Mouse (Mus musculus) lung, postnatal 0 days (tissue): ENCODE measurements around the gene Eif2ak1. TPM values are rescaled to one million over a fixed set of nuclear protein-coding genes. Genes with fewer than 3 reads are reported as not detected.

ENCODE experiments used
- ATAC-seq: fragments of 200-750 bp; cut with Nextera tagmentation; 2 replicates; pipeline ENCODE4 v1.8.0; 2017; ENCODE audit warnings: moderate library complexity
- DNase-seq: peaks from one replicate; pipeline ENCODE4 v3.0.0-alpha.2; 2016; ENCODE audit warnings: low spot score
- H3K27ac ChIP-seq: fragments of 300-500 bp; sonication (generic); 2 replicates; pipeline ENCODE4 v1.5.1; 2014; ENCODE audit warnings: antibody characterized with exemption, mild to moderate bottlenecking, low read length, mixed read lengths
- H3K27me3 ChIP-seq: fragments of 300-500 bp; sonication (generic); replicated peaks from 2 replicates; pipeline ENCODE4 v1.6.1; 2014; ENCODE audit warnings: low read length, mixed read lengths; ENCODE audit not compliant: insufficient read depth
- H3K36me3 ChIP-seq: fragments of 300-500 bp; sonication (generic); 2 replicates; pipeline ENCODE4 v1.6.1; 2014; ENCODE audit warnings: low read length, mixed read lengths; ENCODE audit not compliant: insufficient read depth
- H3K4me1 ChIP-seq: fragments of 300-500 bp; sonication (generic); 2 replicates; pipeline ENCODE4 v1.6.1; 2014; ENCODE audit warnings: antibody characterized with exemption, low read depth, low read length, mixed read lengths; ENCODE audit not compliant: insufficient read depth
- H3K4me2 ChIP-seq: fragments of 300-500 bp; sonication (generic); replicated peaks from 2 replicates; pipeline ENCODE4 v1.6.1; 2014; ENCODE audit warnings: low read depth, mild to moderate bottlenecking, low read length, moderate library complexity, mixed read lengths
- H3K4me3 ChIP-seq: fragments of 300-500 bp; sonication (generic); 2 replicates; pipeline ENCODE4 v1.5.1; 2014; ENCODE audit warnings: low read depth, low read length
- H3K9ac ChIP-seq: fragments of 300-500 bp; sonication (generic); replicated peaks from 2 replicates; pipeline ENCODE4 v1.6.1; 2014; ENCODE audit warnings: low read depth, mild to moderate bottlenecking
- H3K9me3 ChIP-seq: fragments of 300-500 bp; sonication (generic); 2 replicates; pipeline ENCODE4 v1.6.1; 2016; ENCODE audit warnings: low read length, mixed read lengths
- CTCF ChIP-seq: IDR thresholded peaks from 2 replicates; pipeline ENCODE4 v1.5.1; 2016; ENCODE audit warnings: antibody characterized with exemption, mild to moderate bottlenecking
- EP300 ChIP-seq: IDR thresholded peaks from 2 replicates; pipeline ENCODE4 v1.6.1; 2016; ENCODE audit warnings: antibody characterized with exemption, mild to moderate bottlenecking, control low read depth
- WGBS: fragments of 180-500 bp; shearing (Covaris S2); extraction: QIAGEN DNeasy Blood & Tissue Kit; methylation state at CpG from one replicate; pipeline ENCODE4 v1.1.7; 2014; 5-methylcytosine and 5-hydroxymethylcytosine counted together
- polyA plus RNA-seq: library from polyadenylated mRNA; unstranded; fragments of >200 nt; fragmentation: Nextera tagmentation; extraction: Ambion mirVana; gene quantifications from 2 replicates; pipeline ENCODE4 v1.2.1, GENCODE M21; 2015

Eif2ak1 gene
- polyA plus RNA-seq, 1 experiment from 2014 or later: 24.4 TPM

- WGBS: 3% methylated on average over 9 of the region's 9 CpGs
- H3K4me1 ChIP-seq: peaks cover 11% of the 10 kb centered on the region; the same call in 1 of the 2 replicates
- no peaks in the 10 kb centered on the region for H3K27me3 ChIP-seq
- H3K9ac ChIP-seq: peak overlapping the region; percentile 64
- 0 out of 2 replicates have a peak, but pooled peaks cover under 1% of the 10 kb centered on the region for H3K36me3 ChIP-seq
- peak overlapping the region; percentile 91 for H3K27ac ChIP-seq
- H3K4me2 ChIP-seq: peak overlapping the region; percentile 82
- no peaks in the 10 kb centered on the region for H3K9me3 ChIP-seq
- DNase-seq: peak; percentile 22
- peak overlapping the region; percentile 69 for H3K4me3 ChIP-seq
- no peak for TF ChIP-seq CTCF
- TF ChIP-seq EP300: no peak
- ATAC-seq: no peak
Observed at GRCm38 (mm10) chr5:143908926-143909325, 91.3 kb downstream of the Eif2ak1 start.

- Histone ChIP-seq H3K36me3 (no peaks in the 10 kb centered on the region), H3K4me2 (peak within 1 kb of the TSS; percentile 82), H3K9ac (peak within 1 kb of the TSS; percentile 68), H3K9me3 (no peaks in the 10 kb centered on the region), H3K27ac (peak within 1 kb of the TSS; percentile 91), H3K27me3 (no peaks in the 10 kb centered on the region), H3K4me3 (peak within 1 kb of the TSS; percentile 69), H3K4me1 (peaks cover 11% of the 10 kb centered on the region; the same call in 1 of the 2 replicates)
- TF ChIP-seq EP300: peak; percentile 16; the same call in 1 of the 2 replicates
- no peak; the same call in 1 of the 2 replicates for TF ChIP-seq CTCF
- WGBS: under 1% methylated on average over 70 of the region's 70 CpGs
- peak; percentile 99 for ATAC-seq
- DNase-seq: peak; percentile 98
Observed at GRCm38 (mm10) chr5:143909417-143910400, 92.1 kb downstream of the Eif2ak1 start, which contains the start of the genes Aimp2 and Pms2. Gene Aimp2, minus strand, starts transcription at chr5:143909847. Gene Pms2, plus strand, starts transcription at chr5:143909964.

- no peaks in the 10 kb centered on the region for H3K9me3 ChIP-seq
- H3K27me3 ChIP-seq: no peaks in the 10 kb centered on the region
- no peak for ATAC-seq
- no peak overlapping the region for H3K9ac ChIP-seq
- DNase-seq: no peak
- no peaks in the 10 kb centered on the region for H3K4me1 ChIP-seq
- no peak overlapping the region for H3K4me3 ChIP-seq
- WGBS: 94% methylated on average over 9 of the region's 9 CpGs
- no peaks in the 10 kb centered on the region; the same call in 1 of the 2 replicates for H3K36me3 ChIP-seq
- TF ChIP-seq CTCF (no peak), EP300 (no peak)
- H3K4me2 ChIP-seq: no peak overlapping the region
- no peak overlapping the region for H3K27ac ChIP-seq
Observed at GRCm38 (mm10) chr5:143916221-143916620, 98.6 kb downstream of the Eif2ak1 start.

DNA sequence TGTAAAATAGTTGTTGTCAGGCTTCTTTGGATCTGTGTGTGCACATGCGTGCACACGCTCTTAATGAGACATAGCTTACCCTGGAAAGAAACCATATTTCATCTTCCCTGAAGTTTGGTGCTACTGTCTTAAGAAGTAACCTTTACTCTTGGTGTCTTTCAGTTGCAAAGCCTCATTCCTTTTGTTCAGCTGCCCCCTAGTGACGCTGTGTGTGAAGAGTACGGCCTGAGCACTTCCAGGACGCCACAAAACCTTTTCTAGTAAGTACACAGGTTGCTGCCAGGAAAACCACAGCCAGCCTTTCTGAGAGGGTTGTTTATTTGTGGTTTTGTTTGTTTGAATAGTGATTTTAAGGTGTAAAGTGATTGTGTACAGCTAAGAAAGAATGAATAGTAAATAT, 99.8 kb downstream of the Eif2ak1 start:
- ATAC-seq (peak; percentile 53), DNase-seq (peak; percentile 74)
- H3K9me3 ChIP-seq: no peaks in the 10 kb centered on the region
- H3K27ac ChIP-seq: no peak overlapping the region
- no peak overlapping the region for H3K9ac ChIP-seq
- TF ChIP-seq CTCF (peak; percentile 75), EP300 (no peak)
- no peaks in the 10 kb centered on the region for H3K4me1 ChIP-seq
- no peaks in the 10 kb centered on the region for H3K27me3 ChIP-seq
- no peaks in the 10 kb centered on the region; the same call in 1 of the 2 replicates for H3K36me3 ChIP-seq
- WGBS: 47% methylated on average over 5 of the region's 5 CpGs
- H3K4me3 ChIP-seq: no peak overlapping the region
- H3K4me2 ChIP-seq: no peak overlapping the region

DNA sequence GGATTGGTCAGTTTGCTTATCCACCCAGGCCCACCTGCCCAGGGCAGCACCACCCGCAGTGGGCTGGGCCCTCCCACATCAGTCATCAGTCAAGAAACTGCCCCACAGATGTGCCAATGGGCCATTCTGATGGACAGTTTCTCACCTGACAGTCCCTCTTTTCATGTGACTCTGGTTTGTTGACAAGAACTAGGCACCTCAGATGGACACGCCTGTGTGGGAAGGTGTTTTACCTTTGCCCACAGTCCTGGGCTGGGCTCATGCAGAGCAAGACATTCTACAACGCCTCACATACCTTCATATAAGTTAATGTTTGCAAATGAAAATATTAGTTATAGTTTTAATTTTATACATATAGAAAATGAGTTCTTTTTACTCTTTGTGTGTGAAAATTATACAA, 100.5 kb downstream of the Eif2ak1 start:
- H3K4me1 ChIP-seq: no peaks in the 10 kb centered on the region
- H3K9ac ChIP-seq: no peak overlapping the region
- H3K9me3 ChIP-seq: no peaks in the 10 kb centered on the region
- no peak overlapping the region for H3K27ac ChIP-seq
- H3K36me3 ChIP-seq: no peaks in the 10 kb centered on the region; the same call in 1 of the 2 replicates
- no peak overlapping the region for H3K4me3 ChIP-seq
- TF ChIP-seq EP300: no peak
- TF ChIP-seq CTCF: no peak
- 91% methylated on average over 3 of the region's 3 CpGs for WGBS
- no peaks in the 10 kb centered on the region for H3K27me3 ChIP-seq
- DNase-seq (no peak), ATAC-seq (no peak)
- no peak overlapping the region for H3K4me2 ChIP-seq

GRCm38 (mm10) chr5:143924781-143925452, 107.3 kb downstream of the Eif2ak1 start:
- no peak overlapping the region for H3K4me2 ChIP-seq
- TF ChIP-seq EP300: no peak
- H3K4me1 ChIP-seq: no peaks in the 10 kb centered on the region
- WGBS: 84% methylated on average over 6 of the region's 6 CpGs
- H3K9ac ChIP-seq: no peak overlapping the region
- H3K9me3 ChIP-seq: no peaks in the 10 kb centered on the region
- ATAC-seq (no peak), DNase-seq (no peak)
- H3K27me3 ChIP-seq: no peaks in the 10 kb centered on the region
- H3K4me3 ChIP-seq: no peak overlapping the region
- no peak overlapping the region for H3K27ac ChIP-seq
- peaks cover 21% of the 10 kb centered on the region; the same call in 1 of the 2 replicates for H3K36me3 ChIP-seq
